Mouse (Mus musculus) kidney, adult 11 months (tissue): ENCODE data around the gene Trim80.
"Not testable (repeated sequence)": the region's sequence is repeated elsewhere in the genome, so short reads cannot be mapped to it uniquely, and the experiment has no call there.

Experiments used
- DNase-seq: peaks from one replicate; pipeline ENCODE4 v3.0.0; 2022

Gene Trim80

GRCm38 (mm10) chr11:115429307-115429706 lies 11.0 kb upstream of the Trim80 start:
- DNase-seq, result no peak

GRCm38 (mm10) chr11:115430561-115430960 lies 9.8 kb upstream of the Trim80 start:
- no peak for DNase-seq

GRCm38 (mm10) chr11:115432814-115433213 lies 7.5 kb upstream of the Trim80 start:
- DNase-seq, result no peak

- no peak for DNase-seq
These were observed 7.0 kb upstream of the Trim80 start for GRCm38 (mm10) chr11:115433342-115433741.

- no peak for DNase-seq
These were observed 4.6 kb upstream of the Trim80 start for GRCm38 (mm10) chr11:115435596-115436337.

- DNase-seq, result no peak
These were observed 2.7 kb upstream of the Trim80 start for GRCm38 (mm10) chr11:115437571-115438122.

GRCm38 (mm10) chr11:115439326-115439725 lies 1.0 kb upstream of the Trim80 start:
- no peak for DNase-seq

- DNase-seq, result no peak
These were observed 1.1 kb downstream of the Trim80 start for GRCm38 (mm10) chr11:115441417-115441816.

GRCm38 (mm10) chr11:115446906-115447305 lies 6.6 kb downstream of the Trim80 start:
- DNase-seq, result peak; percentile 76

- DNase-seq, result peak; percentile 62
These were observed 7.1 kb downstream of the Trim80 start for GRCm38 (mm10) chr11:115447321-115447885.

GRCm38 (mm10) chr11:115448075-115448474 lies 7.7 kb downstream of the Trim80 start:
- peak; percentile 80 for DNase-seq

- peak; percentile 93 for DNase-seq
These were observed 8.7 kb downstream of the Trim80 start for GRCm38 (mm10) chr11:115448998-115449397.

- DNase-seq, result peak; percentile 63
These were observed 9.8 kb downstream of the Trim80 start for GRCm38 (mm10) chr11:115450176-115450575.

GRCm38 (mm10) chr11:115451781-115452241 lies 11.5 kb downstream of the Trim80 start:
- DNase-seq, result peak; percentile 46

- DNase-seq, result no peak
These were observed 12.0 kb downstream of the Trim80 start for GRCm38 (mm10) chr11:115452281-115452860.

- peak; percentile 65 for DNase-seq
These were observed 13.0 kb downstream of the Trim80 start for GRCm38 (mm10) chr11:115453306-115453705.

GRCm38 (mm10) chr11:115454822-115455221 lies 14.5 kb downstream of the Trim80 start:
- not testable (repeated sequence) for DNase-seq

GRCm38 (mm10) chr11:115455619-115456018 lies 15.3 kb downstream of the Trim80 start:
- DNase-seq, result no peak

- no peak for DNase-seq
These were observed 15.8 kb downstream of the Trim80 start for GRCm38 (mm10) chr11:115456182-115456581.

- peak; percentile 40 for DNase-seq
These were observed 17.1 kb downstream of the Trim80 start for GRCm38 (mm10) chr11:115457405-115457804.

- DNase-seq, result no peak
These were observed 20.6 kb downstream of the Trim80 start for GRCm38 (mm10) chr11:115460976-115461375.

- no peak for DNase-seq
These were observed 21.5 kb downstream of the Trim80 start for GRCm38 (mm10) chr11:115461846-115462242.

- DNase-seq, result peak; percentile 70
These were observed 22.0 kb downstream of the Trim80 start, which contains the start of gene Slc16a5 for GRCm38 (mm10) chr11:115462243-115462891. Gene Slc16a5 (plus strand): TSS chr11:115462474.
